Mouse (Mus musculus) layer of hippocampus, adult 8-10 months (tissue): ENCODE results near the gene Sos1. TPM values are rescaled to one million over a fixed set of nuclear protein-coding genes. Genes with fewer than 3 reads are reported as not detected.
"Not testable (repeated sequence)": the region's sequence is repeated elsewhere in the genome, so short reads cannot be mapped to it uniquely, and the experiment has no call there.

Experiments
- DNase-seq, 2 experiments: peaks; one replicate each; pipeline ENCODE4 v3.0.0; 2022; ENCODE audit warnings: low spot score in 2 of 2
- total RNA-seq, 4 experiments: library from RNA; stranded (reverse); gene quantifications; 2 replicates each; pipeline ENCODE4 v1.2.4; 2022

The Sos1 gene
- total RNA-seq, 4 experiments from 2014 or later = 32.0 to 39.6 (median 37.8) TPM

DNA sequence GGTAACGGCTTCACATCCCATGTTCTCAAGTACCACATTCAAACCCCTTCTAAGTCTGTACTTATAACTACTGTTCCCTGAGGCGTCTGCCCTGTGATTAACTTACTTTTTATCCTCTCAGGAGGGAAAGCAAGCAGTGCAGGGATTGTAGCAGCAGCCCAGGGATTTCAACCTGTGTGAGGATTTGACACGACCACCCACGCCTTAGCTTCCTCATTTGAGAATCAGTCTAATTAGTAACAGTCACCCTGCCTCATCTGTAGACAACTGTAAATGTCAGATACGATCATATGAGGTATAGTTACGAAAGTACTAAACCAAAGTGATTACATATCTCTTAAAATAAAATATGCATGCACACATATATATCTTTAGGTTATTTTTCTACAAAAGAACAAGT is 15.9 kb upstream of the Sos1 start:
- no peak for DNase-seq

DNA sequence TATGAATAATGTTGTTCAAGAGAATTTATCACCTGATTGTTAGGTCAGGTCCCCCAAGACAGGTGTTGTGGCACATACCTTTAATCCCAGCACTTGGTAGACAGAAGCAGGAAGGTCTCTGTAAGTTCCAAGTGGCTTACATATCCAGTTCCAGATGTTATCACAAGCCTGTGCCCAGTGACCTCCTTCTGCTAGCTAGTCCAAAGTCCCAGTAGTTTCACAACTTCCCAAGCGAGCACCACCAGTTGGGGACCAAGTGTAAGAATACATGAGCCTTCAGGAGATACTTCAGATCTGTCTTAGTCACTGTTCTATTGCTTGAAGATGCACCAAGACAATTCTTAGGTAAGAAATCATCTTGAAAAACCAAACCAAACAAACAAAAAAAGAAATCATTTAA is 13.6 kb upstream of the Sos1 start:
- no peak for DNase-seq

DNA sequence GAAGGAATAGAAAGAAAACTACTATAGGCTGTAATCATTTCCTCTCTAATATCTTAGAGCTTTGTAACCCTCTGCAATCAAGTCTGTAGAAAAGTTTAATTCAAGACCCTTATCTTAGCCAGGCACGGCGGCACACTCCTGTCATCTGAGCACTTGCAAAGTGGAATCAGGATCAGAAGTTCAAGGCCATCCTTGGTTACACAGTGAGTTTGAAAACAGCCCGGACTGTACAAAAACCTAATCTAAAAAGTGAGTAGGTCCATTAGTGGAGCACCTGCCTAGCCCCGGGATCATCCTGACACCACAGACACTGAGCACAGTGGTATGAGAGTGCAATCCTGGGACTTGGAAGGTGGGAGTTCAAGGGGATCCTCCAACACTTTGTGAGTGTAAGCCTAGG is 12.6 kb upstream of the Sos1 start:
- DNase-seq = no peak

DNA sequence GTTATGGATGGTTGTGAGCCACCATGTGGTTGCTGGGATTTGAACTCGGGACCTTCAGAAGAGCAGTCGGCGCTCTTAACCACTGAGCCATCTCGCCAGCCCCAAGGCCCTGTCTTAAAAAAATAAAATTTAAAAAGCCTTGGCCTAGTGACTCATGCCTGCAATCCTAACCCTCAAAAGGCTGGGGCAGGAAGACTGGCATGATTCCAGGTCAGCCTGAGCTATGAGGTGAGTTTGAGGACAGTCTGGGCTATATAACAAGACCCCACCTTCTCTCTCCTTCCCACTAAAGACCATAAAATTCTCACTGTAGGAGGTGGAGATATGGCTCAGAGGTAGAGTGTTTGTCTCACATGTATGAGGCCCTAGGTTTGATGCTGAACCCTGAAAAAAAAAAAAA is 12.0 kb upstream of the Sos1 start:
- no peak for DNase-seq

DNA sequence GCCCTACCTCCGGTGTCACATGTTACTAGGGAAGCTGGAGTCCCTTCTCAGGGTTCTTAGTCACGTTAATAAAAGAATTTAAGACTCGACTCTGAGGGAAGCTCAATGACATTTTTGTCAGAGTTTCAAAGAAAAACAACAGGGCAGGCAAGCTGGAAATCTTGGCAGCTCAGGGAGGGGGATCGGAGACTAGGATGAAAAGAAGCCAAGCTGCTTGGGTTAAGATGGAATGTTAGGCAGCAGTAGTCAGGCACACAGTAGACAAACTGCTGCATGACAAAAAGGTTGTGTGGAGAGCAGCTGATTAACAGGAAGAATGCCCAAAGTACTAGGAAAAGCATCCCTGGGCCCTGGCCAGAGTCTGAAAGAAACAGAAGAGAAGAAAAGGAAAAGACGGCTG is 9.9 kb upstream of the Sos1 start:
- no peak for DNase-seq

DNA sequence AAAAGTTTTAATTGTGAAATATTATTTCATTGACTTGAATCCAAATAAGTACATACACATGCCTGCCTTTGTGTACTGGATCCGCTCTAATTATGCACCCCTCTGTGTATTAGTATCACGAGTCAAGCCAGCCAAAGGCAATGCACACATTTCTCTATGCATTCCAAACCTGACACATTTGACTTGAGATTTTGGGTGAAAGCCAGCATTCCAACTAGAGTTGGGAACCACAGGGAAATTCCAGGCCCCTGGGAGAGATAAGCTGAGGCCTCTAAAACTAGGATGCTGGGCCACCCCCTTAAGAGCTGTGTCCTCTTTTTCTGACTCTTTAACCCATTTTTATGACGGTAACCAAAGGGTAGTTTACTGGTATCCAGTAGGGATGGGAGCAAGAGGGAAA is 8.7 kb upstream of the Sos1 start:
- DNase-seq = no peak

DNA sequence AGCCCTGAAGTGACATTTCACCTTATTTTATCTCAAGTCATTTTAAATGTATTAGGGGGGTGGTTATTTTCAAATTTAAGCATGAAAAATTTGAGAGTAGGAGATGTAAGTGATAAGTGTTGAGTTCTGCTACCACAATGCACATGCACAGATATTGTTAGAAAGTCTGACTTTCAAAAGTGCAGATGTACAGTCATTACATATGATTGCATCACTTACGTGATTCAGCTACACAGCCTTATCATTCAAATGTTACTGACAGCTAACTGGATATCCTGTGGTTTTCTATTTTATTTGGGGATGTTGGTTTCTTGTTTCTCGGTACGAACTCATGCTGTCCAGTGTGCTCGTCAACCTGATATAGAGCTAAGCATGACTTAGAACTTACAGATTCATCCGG is 4.9 kb upstream of the Sos1 start:
- no peak for DNase-seq

DNA sequence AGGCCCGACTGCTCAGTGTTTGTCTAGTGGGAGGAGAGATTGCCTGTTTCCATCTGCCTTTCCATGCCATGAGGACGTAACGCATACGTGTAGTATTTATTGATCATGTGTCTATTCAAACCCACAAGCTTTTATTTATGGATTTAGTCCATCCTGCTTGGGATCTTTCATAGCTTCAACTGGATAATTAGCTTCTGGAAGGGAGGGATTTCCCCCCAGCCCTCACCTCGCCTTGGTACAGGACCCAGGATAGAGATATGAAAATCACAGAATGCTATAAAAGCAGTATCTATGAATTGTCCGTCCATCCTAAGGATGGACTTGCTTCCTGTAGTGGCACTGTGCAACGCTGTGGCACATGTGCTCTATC is 587 bp upstream of the Sos1 start:
- DNase-seq = no peak

DNA sequence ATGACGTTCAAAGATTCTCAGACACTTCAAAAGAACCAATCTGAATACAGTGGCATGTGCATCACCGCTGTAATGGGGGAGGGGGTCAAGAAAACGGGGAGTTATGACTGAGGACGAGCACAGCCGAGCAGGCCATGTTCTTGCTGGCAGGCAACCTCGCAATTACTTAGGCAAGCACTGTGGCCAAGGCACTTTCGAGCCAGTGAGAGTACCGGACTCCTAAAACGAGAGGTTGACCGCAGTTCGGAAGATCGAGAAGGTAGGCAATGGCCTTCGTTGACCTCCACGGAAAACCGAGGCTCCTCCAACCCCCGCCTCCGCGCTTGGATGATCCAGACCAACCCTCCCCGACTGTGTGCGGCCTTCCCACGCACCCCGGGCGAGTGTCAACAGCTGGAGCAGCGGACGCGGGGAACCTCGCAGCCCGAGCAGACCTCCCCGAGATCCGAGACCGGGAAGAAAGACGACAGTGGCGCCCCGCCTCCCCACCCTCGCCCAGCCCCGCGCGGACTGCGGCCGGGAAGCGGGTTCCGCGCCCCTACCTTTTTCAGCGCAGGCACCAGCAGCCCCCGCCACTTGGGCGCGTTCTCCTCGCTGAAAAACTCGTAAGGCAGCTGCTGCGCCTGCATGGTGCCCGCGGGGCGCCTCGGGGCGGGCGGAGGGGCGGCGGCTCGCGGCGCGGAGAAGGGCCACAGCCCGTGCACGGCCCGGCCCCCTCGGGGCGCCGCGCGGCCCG is 790 bp downstream of the Sos1 start:
- peak; percentile 43 to 48 for DNase-seq

DNA sequence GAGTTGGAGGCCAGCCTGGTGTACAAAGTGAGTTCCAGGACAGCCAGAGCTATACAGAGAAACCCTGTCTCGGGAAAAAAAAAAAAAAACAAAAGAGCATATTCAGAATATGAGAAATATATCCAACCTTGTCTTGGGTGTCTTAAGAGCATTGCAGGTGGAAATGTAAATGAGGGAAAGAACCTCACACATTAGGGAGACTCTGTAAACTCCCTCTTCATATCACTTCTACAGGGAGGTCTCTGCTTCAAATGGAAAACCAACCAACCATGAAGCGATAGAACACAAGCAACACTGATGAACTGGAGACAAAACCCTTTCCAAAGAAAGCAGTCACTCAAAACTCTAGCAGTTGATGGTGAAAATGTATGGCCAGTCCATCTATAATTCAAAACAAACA is 2.6 kb downstream of the Sos1 start:
- no peak for DNase-seq

DNA sequence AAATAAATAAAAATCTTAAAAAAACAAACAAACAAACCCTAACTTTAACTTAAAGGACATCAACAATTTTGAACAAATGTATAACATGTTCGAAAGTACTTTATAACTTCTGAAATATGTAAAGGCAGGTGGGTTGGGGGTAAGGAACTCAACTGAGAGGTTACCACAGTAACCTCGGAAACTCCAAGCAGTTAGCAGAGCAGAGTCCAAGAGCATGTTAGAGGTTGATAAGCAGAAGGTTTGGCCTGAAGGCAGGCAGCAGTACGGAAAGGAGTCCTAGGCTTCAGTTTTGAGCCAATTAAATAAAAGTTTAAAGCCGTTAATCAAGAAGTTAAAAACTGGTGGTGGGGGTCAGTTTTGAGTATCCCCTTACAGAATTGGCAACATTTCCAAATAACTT is 3.8 kb downstream of the Sos1 start:
- no peak for DNase-seq

DNA sequence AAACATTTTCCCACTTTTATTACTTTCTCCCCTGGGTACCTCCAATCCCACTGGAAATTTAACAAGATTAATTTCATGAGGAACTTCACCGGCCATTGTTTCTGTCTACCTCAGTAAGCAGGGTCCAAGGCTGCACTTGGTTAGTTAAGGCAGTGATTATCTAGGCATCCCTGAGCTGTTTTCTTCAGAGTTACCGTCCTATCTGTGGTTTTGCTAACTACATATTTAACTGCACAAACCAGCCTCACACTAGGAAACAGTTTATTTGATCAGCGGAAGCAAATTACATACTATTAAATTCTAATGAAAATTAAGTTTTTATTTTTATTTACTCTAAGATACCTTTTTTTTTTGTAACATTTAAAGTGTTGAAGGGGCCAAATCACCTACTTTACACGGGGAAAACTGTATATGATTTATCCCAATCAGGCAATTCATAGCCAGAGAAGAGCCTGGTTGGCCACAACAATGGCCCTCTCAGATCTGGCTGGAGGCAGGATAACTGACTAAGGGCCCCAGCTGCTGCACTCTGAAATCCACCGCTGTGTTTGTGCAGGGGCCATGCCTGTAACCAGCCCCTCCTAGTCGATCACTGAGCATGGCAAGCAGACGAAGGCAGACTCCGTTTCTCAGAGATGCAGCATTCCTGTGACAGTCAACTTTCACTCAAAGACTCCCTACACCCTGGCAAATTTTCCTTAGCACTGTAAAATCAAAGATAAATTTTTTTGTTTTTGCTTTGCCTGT is 9.0 kb downstream of the Sos1 start:
- DNase-seq = no peak

DNA sequence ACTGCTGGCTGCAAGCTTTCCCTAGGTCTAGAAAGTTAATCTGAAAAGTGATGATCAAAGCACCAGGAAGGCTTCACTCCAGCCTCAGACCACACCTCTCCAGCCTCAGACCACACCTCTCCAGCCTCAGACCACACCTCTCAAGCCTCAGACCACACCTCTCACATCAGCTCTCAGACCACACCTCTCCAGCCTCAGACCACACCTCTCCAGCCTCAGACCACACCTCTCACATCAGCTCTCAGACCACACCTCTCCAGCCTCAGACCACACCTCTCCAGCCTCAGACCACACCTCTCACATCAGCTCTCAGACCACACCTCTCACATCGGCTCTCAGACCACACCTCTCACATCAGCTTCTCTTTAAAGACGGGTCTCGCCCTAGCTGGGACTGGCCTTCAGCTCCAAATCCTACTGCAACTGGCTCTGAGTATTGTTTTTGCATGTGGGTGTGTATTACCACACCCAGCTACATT is 11.8 kb downstream of the Sos1 start:
- DNase-seq = not testable (repeated sequence)

DNA sequence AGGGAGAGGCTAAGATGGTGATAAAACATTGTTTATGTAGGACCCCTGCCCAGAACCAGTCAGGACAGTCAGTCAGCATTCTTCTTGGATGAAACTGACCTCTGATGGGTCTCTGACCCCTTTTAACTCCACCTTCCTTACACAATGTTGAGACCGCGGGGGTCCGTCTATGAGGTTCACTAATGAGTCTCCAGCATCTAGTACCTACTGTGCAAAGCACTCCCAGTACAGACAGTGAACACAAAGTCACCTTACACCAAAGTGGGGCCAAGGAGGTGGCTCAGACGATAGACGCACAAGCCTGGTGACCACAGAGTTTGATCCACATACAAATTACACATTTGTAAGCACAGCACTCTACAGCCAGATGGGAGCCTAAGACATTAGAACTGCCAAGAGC is 20.0 kb downstream of the Sos1 start:
- no peak for DNase-seq

DNA sequence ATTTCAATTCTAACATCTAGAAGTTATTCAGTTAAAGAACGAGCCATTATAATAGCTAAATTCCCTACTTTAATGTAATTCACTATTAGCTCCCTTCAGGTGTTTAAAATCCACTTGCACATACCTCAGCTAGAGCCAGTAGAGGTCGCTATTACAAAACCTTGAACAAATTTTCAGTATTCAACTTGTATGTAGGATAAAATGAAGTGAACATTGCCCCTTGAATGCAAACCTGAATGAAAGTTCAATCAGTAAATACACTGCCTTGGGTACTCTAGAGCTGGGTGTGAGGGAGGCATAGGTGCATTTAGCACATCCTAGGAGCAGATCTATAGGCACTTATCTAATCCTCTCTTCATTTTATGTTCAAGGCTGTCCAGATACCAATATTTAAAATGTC is 24.6 kb downstream of the Sos1 start:
- DNase-seq = no peak

DNA sequence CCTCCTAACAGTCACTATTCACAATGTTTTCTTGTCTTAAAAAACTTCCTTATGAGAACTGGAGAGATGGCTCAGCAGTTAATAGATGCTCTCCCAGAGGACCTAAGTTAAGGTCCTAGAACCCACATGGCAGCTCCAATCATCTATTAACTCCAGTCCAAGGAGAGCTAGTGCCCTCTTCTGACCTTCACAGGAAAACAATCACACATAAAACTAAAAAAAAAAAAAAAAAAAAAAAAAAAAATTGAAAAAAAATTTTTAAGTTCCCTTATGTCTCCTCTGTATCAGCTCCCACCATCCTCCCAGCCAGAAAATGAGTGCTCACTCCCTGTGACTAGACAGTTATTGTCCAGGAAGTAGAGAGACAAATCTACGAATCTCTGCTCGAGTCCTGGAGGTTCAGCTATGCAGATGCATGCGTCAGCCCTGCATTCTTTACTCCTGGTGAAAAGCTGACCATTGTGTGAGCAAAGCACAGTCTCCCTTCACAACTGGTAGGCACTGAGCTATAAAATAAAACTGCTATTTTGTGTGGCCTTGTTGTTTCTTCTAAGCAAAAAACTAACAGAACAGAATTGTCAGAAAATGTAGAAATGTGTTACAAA is 29.7 kb downstream of the Sos1 start:
- DNase-seq = no peak

DNA sequence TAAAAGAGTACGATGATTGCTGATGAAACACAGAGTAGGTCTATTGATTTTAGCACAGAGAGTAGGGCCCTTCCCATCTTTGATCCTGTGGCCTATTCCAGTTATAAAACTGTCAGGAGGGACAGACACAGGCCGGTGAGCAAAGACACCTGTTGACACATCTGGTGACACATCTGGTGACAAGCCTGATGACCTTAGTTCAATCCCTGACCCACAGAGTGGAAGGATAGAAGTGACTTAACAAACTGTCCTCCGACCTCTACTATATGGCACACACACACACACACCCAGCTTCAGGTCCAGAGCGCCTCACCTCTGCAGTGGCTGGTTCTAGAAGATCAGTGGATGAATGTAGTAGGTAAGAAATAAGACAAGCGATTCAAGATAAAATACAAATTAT is 33.8 kb downstream of the Sos1 start:
- DNase-seq = no peak

DNA sequence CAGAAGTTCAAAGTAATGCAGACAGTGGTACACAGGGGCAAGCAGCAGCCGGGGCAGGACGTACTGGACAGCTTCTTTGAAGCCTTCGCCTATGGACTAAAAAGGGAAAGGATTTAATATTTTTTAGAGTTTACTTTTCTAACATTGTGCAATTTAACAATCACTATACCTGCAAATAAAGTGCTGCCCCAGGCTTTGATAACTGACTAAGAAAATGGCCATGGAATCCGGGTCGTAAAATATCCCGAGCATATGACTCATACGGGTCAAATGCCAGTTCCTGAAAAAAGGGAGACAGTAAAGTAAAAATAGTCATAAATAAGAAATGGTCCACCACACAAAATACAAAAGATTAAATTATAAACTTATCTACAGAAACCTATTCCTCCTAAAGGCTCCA is 34.8 kb downstream of the Sos1 start:
- no peak for DNase-seq

DNA sequence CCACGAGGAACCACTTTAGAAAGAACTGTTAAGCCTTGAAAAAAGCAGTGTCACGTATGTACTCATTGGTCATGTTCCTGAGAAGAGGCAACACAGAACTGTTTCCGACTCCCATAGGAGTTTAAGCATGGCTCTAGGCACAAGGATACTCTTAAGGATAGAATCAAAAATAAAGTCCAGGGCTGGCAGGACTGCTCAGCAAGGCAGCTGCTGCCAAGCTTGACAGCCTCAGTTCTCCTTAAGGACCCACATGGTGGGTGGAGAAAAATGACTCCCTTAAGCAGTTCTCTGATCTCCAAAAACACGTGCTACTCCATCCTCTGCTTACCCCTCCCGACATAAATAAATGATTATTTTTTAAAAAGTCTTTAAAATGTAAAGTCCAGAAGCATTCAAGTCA is 44.6 kb downstream of the Sos1 start:
- no peak for DNase-seq

DNA sequence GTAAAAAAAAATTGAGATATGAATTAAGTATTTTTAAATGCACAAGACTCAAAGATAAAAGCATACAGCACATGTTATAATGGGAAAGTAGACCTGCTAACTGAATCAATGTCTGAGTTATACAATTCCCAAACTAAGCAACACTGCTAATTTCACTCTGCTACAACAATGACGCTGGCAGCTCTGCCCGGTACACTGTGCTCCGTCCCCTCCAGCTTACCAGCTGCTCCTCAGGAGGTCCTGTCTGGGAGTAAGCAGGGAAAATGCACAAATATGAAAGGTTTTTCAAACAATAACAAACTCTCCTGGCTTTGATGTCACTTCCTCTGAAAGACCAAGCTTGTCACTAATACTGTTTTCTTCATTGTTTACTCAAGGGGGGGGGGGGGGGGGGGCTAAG is 45.8 kb downstream of the Sos1 start:
- no peak for DNase-seq

DNA sequence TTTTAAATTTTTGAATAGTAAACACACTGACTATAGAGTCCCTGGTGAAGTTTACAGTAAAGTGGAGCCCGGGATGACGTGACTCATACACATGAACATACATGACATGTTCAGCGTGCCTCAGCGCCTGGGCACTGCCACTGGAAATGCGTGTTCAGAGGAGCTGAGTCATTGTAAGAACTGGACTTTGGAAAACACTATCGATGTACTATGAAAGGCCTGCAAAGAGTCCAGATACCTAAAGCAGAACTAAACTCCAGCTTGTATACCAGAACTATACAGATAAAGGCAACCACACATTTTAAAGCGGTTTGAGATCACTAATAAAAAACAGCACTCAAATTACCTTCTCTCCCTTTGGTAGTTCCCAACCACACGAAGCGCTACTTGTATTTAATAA is 48.3 kb downstream of the Sos1 start:
- DNase-seq = no peak

DNA sequence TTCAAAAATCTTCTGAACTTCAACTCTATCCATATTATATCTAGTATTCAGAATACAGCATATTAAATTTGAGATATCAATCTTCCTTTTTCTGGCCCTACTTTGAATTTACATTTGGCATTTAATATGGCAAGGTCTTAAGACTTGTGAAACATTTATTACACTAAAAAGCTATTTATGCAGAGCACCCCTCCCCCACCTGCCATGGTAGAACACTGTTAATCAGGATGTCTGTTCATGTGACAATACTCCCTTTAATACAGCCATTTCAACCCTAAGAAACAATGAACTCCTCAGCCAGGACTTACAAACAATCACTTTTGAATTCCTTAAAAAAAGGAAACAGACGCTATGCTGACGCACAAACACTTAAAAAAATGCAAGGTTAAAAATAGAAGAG is 52.3 kb downstream of the Sos1 start:
- no peak for DNase-seq

DNA sequence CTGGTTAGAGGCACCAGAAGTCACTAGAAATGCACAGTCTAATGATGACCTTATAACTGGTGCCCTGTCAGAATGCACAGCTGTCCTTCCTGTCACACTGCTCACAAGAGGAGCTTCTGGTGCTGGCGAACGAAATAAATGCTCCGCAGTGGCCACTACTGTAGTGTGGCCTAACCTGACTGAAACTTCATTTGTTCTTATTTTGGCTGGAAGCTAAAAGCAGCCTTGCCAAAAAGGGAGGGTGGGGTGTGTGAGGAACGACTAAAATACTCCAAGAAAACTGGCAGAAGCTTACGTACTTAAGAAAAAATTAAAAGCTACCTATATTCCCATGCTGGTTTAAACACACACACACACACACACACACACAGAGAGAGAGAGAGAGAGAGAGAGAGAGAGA is 53.4 kb downstream of the Sos1 start:
- DNase-seq = no peak
